Mouse (Mus musculus) macrophage (primary cell): ENCODE results near the gene Tpt1. TPM values are rescaled to one million over a fixed set of nuclear protein-coding genes. Genes with fewer than 3 reads are reported as not detected.
"Not testable (repeated sequence)": the region's sequence is repeated elsewhere in the genome, so short reads cannot be mapped to it uniquely, and the experiment has no call there.

ENCODE experiments used
- H3K27ac ChIP-seq: fragments of 350-480 bp; formaldehyde crosslinking; 2 replicates; pipeline ENCODE4 v1.9.0; 2021
- H3K36me3 ChIP-seq: fragments of 350-480 bp; formaldehyde crosslinking; 2 replicates; pipeline ENCODE4 v1.9.0; 2021; ENCODE audit errors: inconsistent target
- H3K4me3 ChIP-seq: fragments of 350-480 bp; formaldehyde crosslinking; 2 replicates; pipeline ENCODE4 v1.9.0; 2021; ENCODE audit errors: inconsistent target
- H3K79me2 ChIP-seq: fragments of 350-480 bp; formaldehyde crosslinking; 2 replicates; pipeline ENCODE4 v1.9.0; 2021; ENCODE audit errors: inconsistent target
- WGBS: methylation state at CpG from one replicate; pipeline ENCODE4 v1.1.7; 2026; ENCODE audit warnings: inconsistent platforms; ENCODE audit not compliant: missing documents; 5-methylcytosine and 5-hydroxymethylcytosine counted together
- polyA plus RNA-seq: library from polyadenylated mRNA; stranded (reverse); fragments of 250-400 nt; gene quantifications from 3 replicates; pipeline ENCODE4 v1.2.4, GENCODE M21; 2018; ENCODE audit warnings: inconsistent platforms
- total RNA-seq, 78 experiments: library from RNA; depleted of rRNA; stranded (reverse); fragments of 250-400 nt; gene quantifications; 1 replicate in 9 of 78; 2 replicates in 24 of 78; 3 replicates in 43 of 78; 4 replicates in 2 of 78; pipeline ENCODE4 v1.2.4; 2018; ENCODE audit warnings: inconsistent platforms in 56 of 78

Gene Tpt1
- 100 to 1,000 TPM in 25 of 26 experiments, 10 to 100 TPM in 1; 99.5 to 452 (median 174) TPM for total RNA-seq (2018; cell fraction: chromatin; rRNA removed)
- 1,000 to 10,000 TPM; 1,477 to 5,481 (median 3,449) TPM for total RNA-seq (2018; cell fraction: cytosol; rRNA removed)
- total RNA-seq (2018; cell fraction: nucleus; rRNA removed), result 100 to 1,000 TPM; 301 to 898 (median 554) TPM
- 3,757 to 4,485 TPM (median 4,124 TPM) in 3 replicates for polyA plus RNA-seq

DNA sequence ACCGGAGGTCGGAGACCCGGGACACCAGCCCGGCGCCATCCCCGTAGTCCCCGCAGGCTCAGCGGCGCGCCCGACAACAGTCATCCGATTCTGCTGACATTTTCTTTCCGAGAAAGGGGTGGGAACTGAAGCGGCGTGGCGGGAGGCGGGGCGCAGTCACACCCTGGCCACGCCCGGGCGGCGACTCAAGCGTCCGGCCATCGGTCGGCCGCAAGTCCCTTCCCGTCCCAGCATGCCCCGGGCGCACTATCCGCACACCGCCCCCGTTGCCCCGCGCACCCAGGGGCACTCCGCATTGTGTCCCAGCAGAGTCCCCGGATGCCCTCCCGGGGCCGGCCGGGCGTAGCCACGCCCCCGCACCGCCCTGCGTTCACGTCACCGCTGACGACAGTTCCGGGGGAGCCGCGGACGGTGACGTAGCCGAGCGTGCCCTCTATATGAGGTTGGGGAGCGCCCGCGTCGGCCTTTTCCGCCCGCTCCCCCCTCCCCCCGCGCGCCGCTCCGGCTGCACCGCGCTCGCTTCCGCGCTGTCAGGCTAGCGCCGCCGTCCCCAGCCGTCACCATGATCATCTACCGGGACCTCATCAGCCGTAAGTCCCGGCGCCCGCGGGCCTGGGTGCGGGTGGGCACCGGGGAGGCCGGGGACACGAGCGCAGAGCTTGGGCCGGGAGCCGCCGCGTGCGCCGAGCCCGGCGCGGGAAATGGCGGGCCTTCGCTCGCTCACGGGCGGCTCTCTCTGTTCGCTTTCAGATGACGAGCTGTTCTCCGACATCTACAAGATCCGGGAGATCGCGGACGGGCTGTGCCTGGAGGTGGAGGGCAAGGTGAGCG lies at the start of gene Tpt1:
Gene Tpt1 (plus strand): TSS at position 227 of the 831 bp plus-strand sequence.
- H3K27ac ChIP-seq, result peak within 1 kb of the TSS; percentile 97
- H3K79me2 ChIP-seq, result peaks cover 47% of the 10 kb centered on the region
- peak within 1 kb of the TSS; percentile 88 for H3K4me3 ChIP-seq
- peaks cover 31% of the 10 kb centered on the region for H3K36me3 ChIP-seq
- WGBS, result under 1% methylated on average over 95 of the region's 108 CpGs

DNA sequence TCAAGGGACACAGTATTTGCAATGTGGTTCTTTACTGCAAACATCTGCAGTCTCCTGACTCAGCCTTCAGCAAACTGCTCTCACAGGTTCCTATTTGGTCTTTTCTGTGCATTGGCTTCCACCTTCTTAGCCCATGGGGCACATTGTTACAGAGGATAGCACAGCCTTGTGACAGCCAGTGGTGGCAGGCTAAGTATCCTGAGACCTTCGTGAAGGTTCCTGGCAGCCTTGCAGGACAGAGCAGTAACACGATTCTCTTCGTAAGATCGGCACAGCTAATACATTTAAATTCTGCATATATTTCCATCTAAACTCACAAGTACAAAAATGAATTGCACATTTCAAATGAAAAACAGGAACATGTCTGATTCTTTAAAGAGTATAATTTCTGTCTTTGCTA lies 49.0 kb upstream of the Tpt1 start:
- no peak overlapping the region for H3K27ac ChIP-seq
- 87% methylated on average over 4 of the region's 4 CpGs for WGBS
- H3K79me2 ChIP-seq, result no peaks in the 10 kb centered on the region

DNA sequence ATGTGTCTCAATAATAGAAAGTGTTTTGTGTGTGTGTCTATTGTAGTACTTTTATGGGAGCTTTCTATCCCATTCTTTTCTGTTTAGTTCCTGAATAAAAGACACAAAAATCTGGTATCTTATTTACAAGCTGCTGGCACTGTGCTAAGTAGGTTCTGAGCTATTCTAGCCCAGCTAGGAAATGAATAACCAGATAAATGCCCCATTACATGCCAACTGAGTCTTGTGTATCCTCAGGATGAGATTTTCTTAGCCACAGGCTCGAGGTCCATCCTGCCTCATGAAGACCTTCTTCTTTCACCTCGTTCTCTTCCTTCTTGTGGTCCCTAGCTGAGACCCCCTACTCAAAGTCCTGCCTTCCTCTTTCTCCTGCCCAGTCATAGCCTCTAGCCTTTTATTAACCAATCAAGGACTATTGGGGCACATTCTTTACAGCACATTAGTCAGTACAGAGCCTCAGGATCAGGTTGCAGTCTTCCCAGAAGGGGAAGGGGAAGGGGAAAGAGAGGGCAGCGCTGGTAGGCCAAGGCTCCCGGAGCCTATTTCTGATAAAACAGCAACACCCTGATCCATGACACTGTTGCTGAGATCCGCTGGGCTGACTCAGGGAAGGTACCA lies 47.0 kb upstream of the Tpt1 start:
- 81% methylated on average over 4 of the region's 5 CpGs for WGBS
- H3K36me3 ChIP-seq, result no peaks in the 10 kb centered on the region
- H3K4me3 ChIP-seq, result no peak overlapping the region
- no peaks in the 10 kb centered on the region for H3K79me2 ChIP-seq
- no peak overlapping the region for H3K27ac ChIP-seq

More for the DNA sequence above, 49.0 kb upstream of the Tpt1 start:
- H3K4me3 ChIP-seq, result no peak overlapping the region
- no peaks in the 10 kb centered on the region for H3K36me3 ChIP-seq

DNA sequence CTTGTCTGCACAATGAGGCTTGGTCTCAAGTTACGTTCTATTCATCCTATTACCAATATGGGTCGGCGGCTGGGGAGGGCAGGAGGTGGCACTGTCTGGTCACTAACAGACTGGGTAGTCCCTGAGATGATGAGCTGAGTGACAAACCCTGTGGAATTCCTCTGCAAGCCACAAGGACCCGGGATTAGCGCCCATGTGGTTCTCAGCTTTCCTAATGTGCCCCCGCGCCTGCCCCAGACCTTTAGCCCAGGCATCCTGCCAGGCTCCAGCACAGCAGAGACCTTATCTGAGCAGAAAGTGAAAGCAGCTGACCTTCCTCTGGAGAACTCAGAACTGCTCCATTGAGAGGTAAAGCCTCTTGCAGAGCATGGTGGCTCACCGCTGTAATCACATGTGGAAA lies 37.1 kb upstream of the Tpt1 start:
- Histone ChIP-seq H3K4me3 (no peak overlapping the region), H3K27ac (no peak overlapping the region), H3K79me2 (no peaks in the 10 kb centered on the region), H3K36me3 (no peaks in the 10 kb centered on the region)
- 36% methylated on average over 8 of the region's 8 CpGs for WGBS

DNA sequence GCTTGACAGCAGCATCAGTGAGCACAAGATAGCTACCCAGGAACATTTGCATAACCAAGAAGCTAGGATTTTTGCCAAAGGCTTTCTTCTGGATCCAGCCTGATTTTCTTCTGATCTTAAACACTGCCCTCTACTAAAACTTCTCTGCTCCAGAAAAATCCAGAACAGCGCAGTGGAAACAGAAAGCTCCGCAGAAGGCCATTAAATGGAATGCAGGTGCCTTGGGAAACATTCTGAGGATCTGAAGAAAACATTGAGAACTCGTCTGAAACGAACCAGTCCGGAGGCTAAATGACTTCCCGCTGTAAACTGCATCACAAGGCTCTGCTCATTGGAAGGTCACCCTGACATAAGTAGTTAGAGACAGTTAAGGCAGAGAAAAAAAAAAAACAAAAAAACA lies 35.0 kb upstream of the Tpt1 start:
- Histone ChIP-seq H3K36me3 (no peaks in the 10 kb centered on the region), H3K4me3 (no peak overlapping the region), H3K79me2 (no peaks in the 10 kb centered on the region), H3K27ac (no peak overlapping the region)
- WGBS, result 97% methylated on average over 5 of the region's 6 CpGs

DNA sequence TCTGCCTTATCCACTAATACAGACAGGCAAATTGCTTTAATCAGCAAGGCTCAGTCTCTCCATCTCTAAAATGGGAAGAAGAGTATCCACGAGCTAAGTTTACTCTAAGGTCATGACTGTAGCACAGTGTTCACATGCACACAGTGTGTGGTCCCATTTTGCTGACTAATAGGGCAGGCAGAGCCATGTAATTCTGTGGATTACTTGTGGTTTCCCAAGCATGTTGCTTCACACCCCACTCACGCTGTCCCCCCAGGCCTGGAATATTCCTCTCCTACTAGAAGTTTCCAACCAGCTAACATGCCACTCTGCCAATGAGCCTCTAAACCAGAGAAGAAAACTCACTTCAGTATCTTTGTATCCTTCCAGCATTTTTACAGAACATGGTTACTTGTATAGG lies 26.4 kb upstream of the Tpt1 start:
- H3K4me3 ChIP-seq, result no peak overlapping the region
- no peak overlapping the region for H3K27ac ChIP-seq
- no peaks in the 10 kb centered on the region for H3K36me3 ChIP-seq
- 57% methylated on average over 2 of the region's 2 CpGs for WGBS
- no peaks in the 10 kb centered on the region for H3K79me2 ChIP-seq

DNA sequence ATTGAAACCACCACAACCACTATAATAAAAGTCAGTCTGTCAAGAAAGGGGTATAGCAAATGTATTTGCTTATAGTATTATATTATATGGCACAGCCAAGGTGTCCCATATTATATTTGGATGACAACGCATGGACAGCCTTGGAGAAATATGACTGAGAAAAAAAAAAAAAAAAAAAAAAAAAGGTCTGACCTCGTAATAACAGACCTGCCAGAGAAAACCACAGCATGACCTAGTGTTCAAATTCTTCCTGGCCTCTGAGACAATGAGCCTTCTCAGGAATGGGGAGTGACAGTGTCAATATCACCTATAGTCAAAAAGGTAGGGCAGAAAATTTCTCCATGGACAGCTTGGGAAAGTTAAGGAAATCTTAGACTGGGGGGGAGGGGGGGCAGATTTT lies 25.6 kb upstream of the Tpt1 start:
- WGBS, result 75% methylated on average over 2 of the region's 2 CpGs
- Histone ChIP-seq H3K79me2 (no peaks in the 10 kb centered on the region), H3K36me3 (no peaks in the 10 kb centered on the region), H3K4me3 (no peak overlapping the region), H3K27ac (no peak overlapping the region)

DNA sequence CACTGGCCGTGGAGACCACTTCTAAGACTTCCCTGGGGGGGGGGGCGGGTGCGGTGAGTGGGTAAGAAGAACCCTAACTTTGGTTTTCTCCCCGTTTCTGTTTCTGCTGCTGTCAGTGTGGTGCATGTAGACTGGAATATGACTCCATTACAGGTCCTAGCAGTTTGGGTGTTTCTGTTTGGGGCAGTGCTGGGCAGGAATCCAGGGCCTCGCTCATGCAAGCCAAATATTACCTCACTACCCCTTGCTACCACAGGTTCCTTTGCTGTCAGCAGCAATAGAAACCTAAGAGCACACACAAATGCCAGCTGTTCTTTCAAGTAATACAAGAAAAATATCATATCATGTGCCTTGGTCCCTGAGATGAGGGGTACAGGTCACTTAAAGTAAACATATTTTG lies 24.9 kb upstream of the Tpt1 start:
- H3K4me3 ChIP-seq, result no peak overlapping the region
- H3K27ac ChIP-seq, result no peak overlapping the region

DNA sequence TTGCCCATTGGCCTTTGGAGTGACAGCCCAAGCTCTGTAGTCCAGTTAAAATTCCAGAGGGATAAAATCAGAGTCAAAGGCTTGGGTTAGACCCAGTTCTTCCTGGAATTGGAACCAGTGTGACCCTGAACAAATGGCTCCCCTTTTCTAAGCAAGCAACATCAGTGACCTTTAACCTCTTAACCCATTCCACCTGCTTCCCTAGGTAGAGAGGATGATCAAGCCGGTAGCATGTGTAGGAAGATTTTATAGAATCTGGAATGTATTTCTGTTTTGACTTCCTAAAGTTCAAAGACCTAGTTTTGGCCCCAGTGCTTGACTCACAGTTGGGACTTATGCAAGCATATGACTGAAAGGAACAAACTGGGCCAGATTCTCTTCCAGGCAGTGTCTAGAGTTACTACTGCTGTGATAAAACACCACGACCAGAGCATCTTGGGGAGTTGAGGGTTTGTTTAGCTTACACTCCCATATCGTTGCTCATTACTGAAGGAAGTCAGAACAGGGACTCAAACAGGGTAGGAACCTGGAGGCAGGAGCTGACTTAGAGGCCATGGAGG lies 18.0 kb upstream of the Tpt1 start:
- 73% methylated on average over 3 of the region's 3 CpGs for WGBS
- Histone ChIP-seq H3K36me3 (no peaks in the 10 kb centered on the region), H3K27ac (no peak overlapping the region), H3K79me2 (no peaks in the 10 kb centered on the region), H3K4me3 (no peak overlapping the region)

More for the DNA sequence above, 24.9 kb upstream of the Tpt1 start:
- H3K79me2 ChIP-seq, result no peaks in the 10 kb centered on the region
- H3K36me3 ChIP-seq, result no peaks in the 10 kb centered on the region
- 66% methylated on average over 5 of the region's 5 CpGs for WGBS

DNA sequence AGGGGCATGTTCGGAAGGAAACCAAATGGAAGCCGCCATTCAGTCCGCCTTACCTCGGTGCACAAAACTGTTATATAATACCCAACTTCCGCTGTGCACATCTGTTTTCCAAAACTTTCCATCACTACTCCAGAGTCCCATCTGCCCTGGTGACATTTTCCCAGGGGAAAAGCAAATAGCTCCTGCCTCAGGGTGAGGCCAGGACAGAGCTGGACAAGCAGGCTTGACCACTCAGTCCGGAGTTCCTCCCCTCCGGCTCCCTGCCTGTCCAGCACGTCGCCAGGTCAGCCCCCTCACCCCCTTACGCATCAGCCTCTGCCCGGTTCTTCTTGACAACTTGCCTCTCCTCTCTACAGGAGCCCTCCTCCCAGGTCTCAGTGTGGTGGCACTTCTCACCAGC lies 16.7 kb upstream of the Tpt1 start:
- Histone ChIP-seq H3K27ac (no peak overlapping the region), H3K79me2 (no peaks in the 10 kb centered on the region), H3K4me3 (no peak overlapping the region), H3K36me3 (no peaks in the 10 kb centered on the region)
- WGBS, result 92% methylated on average over 11 of the region's 11 CpGs

DNA sequence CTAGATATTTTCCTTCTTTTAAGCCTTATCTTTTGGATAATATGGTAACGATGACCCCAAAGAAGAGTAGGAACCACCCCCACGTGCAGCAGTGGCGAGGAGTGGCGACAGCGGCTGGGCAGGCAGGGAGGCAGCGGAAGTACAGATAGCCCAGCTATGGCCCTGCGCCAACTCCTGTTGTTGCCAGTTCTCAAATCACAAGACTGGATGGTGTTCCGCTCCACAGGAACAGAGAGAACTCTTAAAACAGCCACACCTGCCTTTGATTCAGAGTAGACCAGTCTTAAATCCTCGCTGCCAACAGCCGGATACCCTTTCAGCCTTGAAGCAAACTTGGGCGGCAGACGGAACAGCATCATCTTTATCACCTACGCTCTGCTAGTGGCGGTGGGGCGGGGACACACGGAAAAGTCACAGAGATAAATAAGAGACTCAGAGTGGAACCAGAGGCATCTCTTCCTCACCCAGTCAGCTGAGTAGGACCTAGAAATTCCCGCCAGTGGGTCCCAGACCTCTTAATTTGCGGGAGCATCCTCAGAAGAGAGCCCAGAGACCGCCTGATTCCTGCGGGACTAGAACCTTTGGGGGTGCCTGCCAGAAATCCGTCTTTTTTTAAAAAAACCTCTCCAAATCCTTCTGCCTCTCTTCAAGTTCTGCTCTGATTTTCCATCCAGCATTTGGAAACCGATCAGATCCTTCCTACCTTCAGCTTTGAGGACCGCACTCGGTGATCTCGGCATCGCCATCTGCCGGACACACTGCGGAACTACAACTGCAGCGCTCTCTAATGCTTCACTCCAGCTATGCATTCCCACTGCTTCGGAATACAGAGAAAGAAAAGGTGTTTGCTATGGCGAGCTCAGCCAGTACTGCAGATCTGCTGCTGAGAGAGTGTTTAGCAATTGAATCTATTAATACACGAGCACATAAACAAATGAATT lies 15.8 kb upstream of the Tpt1 start:
- no peaks in the 10 kb centered on the region for H3K79me2 ChIP-seq
- WGBS, result 8% methylated on average over 32 of the region's 32 CpGs
- no peaks in the 10 kb centered on the region for H3K36me3 ChIP-seq
- H3K4me3 ChIP-seq, result peak overlapping the region; percentile 32
- H3K27ac ChIP-seq, result peak overlapping the region; percentile 76

DNA sequence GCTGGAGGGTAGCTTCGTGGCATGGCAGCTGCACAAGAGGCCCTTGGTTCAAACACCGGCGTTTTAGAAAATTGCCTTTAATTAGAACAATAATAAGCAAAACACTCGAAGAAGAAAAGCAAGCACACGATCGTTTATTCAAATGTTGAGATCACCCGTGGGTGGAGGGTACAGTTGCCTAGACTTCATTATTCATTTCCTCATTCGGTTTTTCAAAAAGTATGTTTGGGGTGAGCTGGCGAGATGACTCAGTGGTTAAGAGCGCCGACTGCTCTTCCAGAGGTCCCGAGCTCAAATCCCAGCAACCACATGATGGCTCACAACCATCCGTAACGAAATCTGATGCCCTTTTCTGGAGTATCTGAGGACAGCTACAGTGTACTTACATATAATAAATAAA lies 15.1 kb upstream of the Tpt1 start:
- H3K36me3 ChIP-seq, H3K79me2 ChIP-seq, H3K4me3 ChIP-seq: not testable (repeated sequence)
- WGBS, result 29% methylated on average over 13 of the region's 14 CpGs
- H3K27ac ChIP-seq, result peak overlapping the region; percentile 76

DNA sequence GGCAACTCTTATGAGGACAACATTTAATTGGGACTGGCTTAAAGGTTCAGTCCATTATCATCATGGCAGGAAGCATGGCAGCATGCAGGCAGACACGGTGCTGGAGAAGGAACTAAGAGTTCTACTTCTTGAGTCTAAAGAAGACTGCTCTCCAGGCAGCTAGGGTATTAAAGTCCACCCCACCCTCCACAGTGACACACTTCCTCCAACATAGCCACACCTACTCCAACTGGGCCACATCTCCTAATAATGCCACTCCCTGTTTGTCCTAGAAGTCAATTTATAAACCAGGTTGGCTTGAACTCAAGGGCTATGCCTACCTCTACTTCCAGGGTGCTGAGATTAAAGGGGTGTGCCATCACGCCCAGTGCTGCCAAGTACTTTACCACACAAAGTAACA lies 12.9 kb upstream of the Tpt1 start:
- Histone ChIP-seq H3K4me3 (no peak overlapping the region), H3K36me3 (no peaks in the 10 kb centered on the region), H3K79me2 (no peaks in the 10 kb centered on the region), H3K27ac (0 out of 2 replicates have a peak overlapping the region, but pooled peaks have one; percentile 96)
- 50% methylated on average over 2 of the region's 2 CpGs for WGBS

DNA sequence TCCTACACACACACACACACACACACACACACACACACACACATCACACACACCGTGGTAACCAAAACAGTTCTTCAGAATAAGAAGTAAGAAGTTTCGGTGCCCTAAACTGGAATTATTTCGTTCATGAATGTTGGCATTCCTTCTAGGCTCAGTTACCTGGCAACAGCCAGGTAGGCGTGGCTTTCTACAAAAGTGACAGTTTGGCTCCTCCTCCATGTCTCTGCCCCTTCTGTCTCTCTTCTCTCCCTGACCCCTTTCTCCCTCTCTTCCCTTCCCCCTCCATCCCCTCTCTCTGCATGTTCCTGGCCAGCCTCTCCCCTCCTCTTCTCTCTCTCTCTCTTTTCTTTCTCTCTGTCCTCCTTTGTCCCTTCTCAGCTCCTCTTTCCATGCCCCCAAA lies 11.9 kb upstream of the Tpt1 start:
- Histone ChIP-seq H3K79me2 (no peaks in the 10 kb centered on the region), H3K27ac (peak overlapping the region; percentile 96), H3K4me3 (peak overlapping the region; percentile 54; the same call in 1 of the 2 replicates), H3K36me3 (no peaks in the 10 kb centered on the region)
- WGBS, result 64% methylated on average over 4 of the region's 4 CpGs
